Mouse (Mus musculus) midbrain, embryonic 13.5 days (tissue): Measurements from ENCODE around the gene Lexm. TPM values are rescaled to one million over a fixed set of nuclear protein-coding genes. Genes with fewer than 3 reads are reported as not detected.
A peak's percentile ranks its signal among the peaks of the same experiment; 100 is the strongest.

Experiments
- ATAC-seq: fragments of 200-750 bp; cut with Nextera tagmentation; 2 replicates; pipeline ENCODE4 v1.8.0; 2017; ENCODE audit warnings: mild to moderate bottlenecking, moderate TSS enrichment, moderate library complexity
- H3K27ac ChIP-seq: fragments of 300-500 bp; sonication (generic); 2 replicates; pipeline ENCODE4 v1.5.1; 2015; ENCODE audit warnings: inconsistent platforms, mild to moderate bottlenecking, moderate library complexity
- H3K27me3 ChIP-seq: fragments of 300-500 bp; sonication (generic); 2 replicates; pipeline ENCODE4 v1.6.1; 2015; ENCODE audit warnings: mild to moderate bottlenecking, inconsistent platforms
- H3K36me3 ChIP-seq: fragments of 300-500 bp; sonication (generic); 2 replicates; pipeline ENCODE4 v1.6.1; 2015; ENCODE audit warnings: mild to moderate bottlenecking, inconsistent platforms
- H3K4me1 ChIP-seq: fragments of 300-500 bp; sonication (generic); replicated peaks from 2 replicates; pipeline ENCODE4 v1.6.1; 2015; ENCODE audit warnings: inconsistent platforms
- H3K4me2 ChIP-seq: fragments of 300-500 bp; sonication (generic); replicated peaks from 2 replicates; pipeline ENCODE4 v1.6.1; 2015; ENCODE audit warnings: moderate library complexity, mild to moderate bottlenecking, inconsistent platforms
- H3K4me3 ChIP-seq: fragments of 300-500 bp; sonication (generic); replicated peaks from 2 replicates; pipeline ENCODE4 v1.5.1; 2015; ENCODE audit warnings: mild to moderate bottlenecking, inconsistent platforms
- H3K9ac ChIP-seq: fragments of 300-500 bp; sonication (generic); replicated peaks from 2 replicates; pipeline ENCODE4 v1.6.1; 2015; ENCODE audit warnings: mild to moderate bottlenecking, inconsistent platforms
- H3K9me3 ChIP-seq: fragments of 300-500 bp; sonication (generic); 2 replicates; pipeline ENCODE4 v1.6.1; 2016; ENCODE audit warnings: mild to moderate bottlenecking, inconsistent platforms
- WGBS: fragments of 180-500 bp; shearing (Covaris S2); methylation state at CpG from one replicate; pipeline ENCODE4 v1.1.7; 2015; 5-methylcytosine and 5-hydroxymethylcytosine counted together
- polyA plus RNA-seq: library from polyadenylated mRNA; unstranded; fragments of >200 nt; fragmentation: Nextera tagmentation; extraction: Ambion mirVana; gene quantifications from 2 replicates; pipeline ENCODE4 v1.2.1, GENCODE M21; 2015

Gene Lexm
- polyA plus RNA-seq, 1 experiment from 2014 or later: 0.13 TPM

- Histone ChIP-seq H3K9me3 (0 out of 2 replicates have a peak, but pooled peaks cover 3% of the 10 kb centered on the region), H3K27me3 (peaks cover 34% of the 10 kb centered on the region), H3K4me3 (no peak overlapping the region), H3K36me3 (no peaks in the 10 kb centered on the region), H3K9ac (no peak overlapping the region), H3K4me1 (peaks cover 6% of the 10 kb centered on the region), H3K4me2 (no peak overlapping the region), H3K27ac (no peak overlapping the region)
- ATAC-seq: no peak
- 75% methylated on average over 6 of the region's 6 CpGs for WGBS
Measured at GRCm38 (mm10) chr4:106644218-106644610, 27.2 kb upstream of the Lexm start.

GRCm38 (mm10) chr4:106643483-106644217 lies 26.6 kb upstream of the Lexm start:
- H3K27ac ChIP-seq: no peak overlapping the region
- H3K9me3 ChIP-seq: 0 out of 2 replicates have a peak, but pooled peaks cover 3% of the 10 kb centered on the region
- no peak overlapping the region for H3K4me2 ChIP-seq
- H3K4me1 ChIP-seq: peaks cover 6% of the 10 kb centered on the region
- ATAC-seq: no peak
- 53% methylated on average over 8 of the region's 8 CpGs for WGBS
- H3K27me3 ChIP-seq: peaks cover 28% of the 10 kb centered on the region
- no peak overlapping the region for H3K4me3 ChIP-seq
- H3K9ac ChIP-seq: peak overlapping the region; percentile 21
- H3K36me3 ChIP-seq: no peaks in the 10 kb centered on the region

- H3K9ac ChIP-seq: no peak overlapping the region
Measured at GRCm38 (mm10) chr4:106634086-106634479, 17.0 kb upstream of the Lexm start.

GRCm38 (mm10) chr4:106633281-106634085 lies 16.4 kb upstream of the Lexm start:
- ATAC-seq: peak; percentile 43; the same call in 1 of the 2 replicates
- H3K9ac ChIP-seq: no peak overlapping the region; the same call in 1 of the 2 replicates
- H3K4me3 ChIP-seq: no peak overlapping the region
- no peaks in the 10 kb centered on the region for H3K9me3 ChIP-seq
- no peaks in the 10 kb centered on the region for H3K36me3 ChIP-seq
- H3K4me2 ChIP-seq: 0 out of 2 replicates have a peak overlapping the region, but pooled peaks have one; percentile 21
- WGBS: 37% methylated on average over 8 of the region's 8 CpGs
- H3K4me1 ChIP-seq: peaks cover 35% of the 10 kb centered on the region
- H3K27ac ChIP-seq: peak overlapping the region; percentile 87
- 0 out of 2 replicates have a peak, but pooled peaks cover 4% of the 10 kb centered on the region for H3K27me3 ChIP-seq

More at GRCm38 (mm10) chr4:106634086-106634479, 17.0 kb upstream of the Lexm start:
- Histone ChIP-seq H3K4me1 (peaks cover 35% of the 10 kb centered on the region), H3K4me2 (0 out of 2 replicates have a peak overlapping the region, but pooled peaks have one; percentile 21), H3K27ac (peak overlapping the region; percentile 87), H3K36me3 (no peaks in the 10 kb centered on the region), H3K4me3 (no peak overlapping the region), H3K9me3 (no peaks in the 10 kb centered on the region), H3K27me3 (0 out of 2 replicates have a peak, but pooled peaks cover 4% of the 10 kb centered on the region)
- WGBS: 44% methylated on average over 9 of the region's 9 CpGs
- 0 out of 2 replicates have a peak, but pooled peaks have one; percentile 1 for ATAC-seq

- ATAC-seq: no peak
- Histone ChIP-seq H3K9me3 (no peaks in the 10 kb centered on the region), H3K4me3 (no peak overlapping the region), H3K4me1 (peaks cover 35% of the 10 kb centered on the region), H3K4me2 (no peak overlapping the region), H3K27ac (0 out of 2 replicates have a peak overlapping the region, but pooled peaks have one; percentile 87), H3K36me3 (no peaks in the 10 kb centered on the region), H3K9ac (no peak overlapping the region), H3K27me3 (0 out of 2 replicates have a peak, but pooled peaks cover 7% of the 10 kb centered on the region)
- 83% methylated on average over 1 of the region's 3 CpGs for WGBS
Measured at GRCm38 (mm10) chr4:106632313-106632712, 15.3 kb upstream of the Lexm start.

- Histone ChIP-seq H3K9ac (peak overlapping the region; percentile 42), H3K4me2 (peak overlapping the region; percentile 5; the same call in 1 of the 2 replicates)
Measured at GRCm38 (mm10) chr4:106630333-106631220, 13.5 kb upstream of the Lexm start.

GRCm38 (mm10) chr4:106629374-106629773 lies 12.3 kb upstream of the Lexm start:
- Histone ChIP-seq H3K9ac (no peak overlapping the region), H3K4me3 (no peak overlapping the region), H3K36me3 (no peaks in the 10 kb centered on the region), H3K27ac (no peak overlapping the region), H3K4me1 (peaks cover 35% of the 10 kb centered on the region), H3K9me3 (no peaks in the 10 kb centered on the region), H3K4me2 (no peak overlapping the region), H3K27me3 (peaks cover 17% of the 10 kb centered on the region)
- 73% methylated on average over 5 of the region's 5 CpGs for WGBS
- no peak for ATAC-seq

More at GRCm38 (mm10) chr4:106630333-106631220, 13.5 kb upstream of the Lexm start:
- no peaks in the 10 kb centered on the region for H3K36me3 ChIP-seq
- H3K4me1 ChIP-seq: peaks cover 38% of the 10 kb centered on the region
- H3K4me3 ChIP-seq: no peak overlapping the region
- no peaks in the 10 kb centered on the region for H3K9me3 ChIP-seq
- peak overlapping the region; percentile 74 for H3K27ac ChIP-seq
- WGBS: 20% methylated on average over 14 of the region's 14 CpGs
- peaks cover 9% of the 10 kb centered on the region; the same call in 1 of the 2 replicates for H3K27me3 ChIP-seq
- peak; percentile 81 for ATAC-seq

GRCm38 (mm10) chr4:106628650-106629360 lies 11.8 kb upstream of the Lexm start:
- no peak overlapping the region for H3K9ac ChIP-seq
- no peaks in the 10 kb centered on the region for H3K36me3 ChIP-seq
- H3K27me3 ChIP-seq: peaks cover 23% of the 10 kb centered on the region
- no peak overlapping the region for H3K4me2 ChIP-seq
- peaks cover 29% of the 10 kb centered on the region for H3K4me1 ChIP-seq
- ATAC-seq: no peak
- H3K4me3 ChIP-seq: no peak overlapping the region
- no peak overlapping the region for H3K27ac ChIP-seq
- H3K9me3 ChIP-seq: no peaks in the 10 kb centered on the region
- WGBS: 63% methylated on average over 9 of the region's 9 CpGs

GRCm38 (mm10) chr4:106627809-106628208 lies 10.8 kb upstream of the Lexm start:
- Histone ChIP-seq H3K9me3 (no peaks in the 10 kb centered on the region), H3K4me2 (no peak overlapping the region), H3K36me3 (no peaks in the 10 kb centered on the region), H3K4me1 (peaks cover 21% of the 10 kb centered on the region), H3K27ac (no peak overlapping the region), H3K9ac (no peak overlapping the region), H3K4me3 (no peak overlapping the region), H3K27me3 (peaks cover 33% of the 10 kb centered on the region)
- no peak for ATAC-seq
- WGBS: 83% methylated on average over 5 of the region's 5 CpGs

- no peak overlapping the region for H3K4me2 ChIP-seq
- H3K36me3 ChIP-seq: no peaks in the 10 kb centered on the region
- H3K4me1 ChIP-seq: 0 out of 2 replicates have a peak, but pooled peaks cover 5% of the 10 kb centered on the region
- H3K4me3 ChIP-seq: no peak overlapping the region
- WGBS: 90% methylated on average over 10 of the region's 10 CpGs
- no peak overlapping the region for H3K27ac ChIP-seq
- peaks cover 44% of the 10 kb centered on the region for H3K27me3 ChIP-seq
- ATAC-seq: no peak
- H3K9ac ChIP-seq: no peak overlapping the region
- no peaks in the 10 kb centered on the region for H3K9me3 ChIP-seq
Measured at GRCm38 (mm10) chr4:106624271-106624670, 7.2 kb upstream of the Lexm start.

GRCm38 (mm10) chr4:106622712-106623111 lies 5.7 kb upstream of the Lexm start:
- no peak overlapping the region for H3K4me2 ChIP-seq
- H3K36me3 ChIP-seq: no peaks in the 10 kb centered on the region
- peaks cover 48% of the 10 kb centered on the region for H3K27me3 ChIP-seq
- 0 out of 2 replicates have a peak, but pooled peaks cover 6% of the 10 kb centered on the region for H3K4me1 ChIP-seq
- no peak overlapping the region for H3K4me3 ChIP-seq
- no peak overlapping the region for H3K27ac ChIP-seq
- ATAC-seq: no peak
- no peaks in the 10 kb centered on the region for H3K9me3 ChIP-seq
- no peak overlapping the region for H3K9ac ChIP-seq
- 29% methylated on average over 28 of the region's 28 CpGs for WGBS
